Mouse (Mus musculus) gastrocnemius, adult 18-20 months (tissue): ENCODE data around the gene Map3k7. TPM values are rescaled to one million over a fixed set of nuclear protein-coding genes. Genes with fewer than 3 reads are reported as not detected.
A peak's percentile ranks its signal among the peaks of the same experiment; 100 is the strongest.
"Not testable (repeated sequence)": the region's sequence is repeated elsewhere in the genome, so short reads cannot be mapped to it uniquely, and the experiment has no call there.

Source experiments
- DNase-seq: peaks from one replicate; pipeline ENCODE4 v3.0.0; 2021; ENCODE audit warnings: low spot score
- total RNA-seq, 2 experiments: library from RNA; stranded (reverse); gene quantifications; 2 replicates each; pipeline ENCODE4 v1.2.3; 2021

Gene Map3k7
- total RNA-seq, 2 experiments from 2014 or later: 40.1 to 42.6 TPM

DNA sequence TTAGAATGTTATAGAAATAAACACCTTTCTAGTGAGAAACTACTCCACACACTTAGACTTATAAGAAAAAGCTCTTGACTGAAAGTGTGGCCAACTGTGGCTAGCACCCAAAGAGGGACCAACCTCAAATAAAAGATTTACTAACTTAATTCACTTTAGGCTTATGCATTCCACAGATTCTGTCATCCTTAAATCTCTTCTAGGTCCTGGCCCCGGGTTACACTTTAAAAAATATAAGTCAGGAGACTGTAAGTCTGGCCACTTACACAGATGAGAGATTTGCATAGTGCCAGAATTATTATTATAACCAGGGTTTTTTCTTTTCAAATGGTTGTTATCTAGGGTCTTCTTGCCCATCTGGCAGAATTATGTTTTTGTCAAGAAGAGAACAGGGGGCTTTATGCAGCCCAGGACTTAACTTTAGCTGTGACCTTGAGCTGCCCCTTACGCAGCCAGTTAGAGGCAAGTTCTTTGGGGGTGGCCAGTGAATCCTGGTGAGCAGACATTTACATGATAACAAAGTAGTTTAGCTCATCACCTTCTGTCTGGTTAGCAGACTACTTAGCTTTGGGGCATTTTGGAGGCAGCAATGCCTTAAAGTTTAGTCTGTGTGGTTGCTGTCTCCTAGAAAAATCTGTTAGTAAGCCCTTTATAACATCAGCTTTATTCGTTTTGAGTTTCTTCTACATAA is 11.5 kb downstream of the Map3k7 start:
- no peak for DNase-seq

DNA sequence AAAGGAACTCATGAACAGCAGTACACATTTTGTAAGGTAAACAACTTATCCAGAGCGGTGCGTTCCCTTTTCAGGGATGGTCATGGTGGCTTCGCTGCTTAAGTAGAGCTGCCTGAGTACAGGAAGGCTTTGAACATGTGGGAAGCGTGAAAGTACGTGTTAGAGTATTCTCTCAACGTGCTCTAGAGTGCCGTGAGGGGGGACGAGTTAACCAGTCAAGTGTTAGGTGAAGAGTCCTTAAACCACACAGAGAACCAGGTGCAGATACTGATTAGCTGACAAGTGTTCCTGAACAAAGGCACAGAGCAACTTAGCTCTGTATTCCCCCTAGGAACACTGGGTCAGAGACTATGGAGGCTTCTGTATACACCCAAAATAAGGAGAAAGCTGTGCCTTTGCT is 18.0 kb downstream of the Map3k7 start:
- DNase-seq: no peak

GRCm38 (mm10) chr4:31993386-31993785 is 29.5 kb downstream of the Map3k7 start:
- no peak for DNase-seq

GRCm38 (mm10) chr4:31993865-31994264 is 30.0 kb downstream of the Map3k7 start:
- no peak for DNase-seq

DNA sequence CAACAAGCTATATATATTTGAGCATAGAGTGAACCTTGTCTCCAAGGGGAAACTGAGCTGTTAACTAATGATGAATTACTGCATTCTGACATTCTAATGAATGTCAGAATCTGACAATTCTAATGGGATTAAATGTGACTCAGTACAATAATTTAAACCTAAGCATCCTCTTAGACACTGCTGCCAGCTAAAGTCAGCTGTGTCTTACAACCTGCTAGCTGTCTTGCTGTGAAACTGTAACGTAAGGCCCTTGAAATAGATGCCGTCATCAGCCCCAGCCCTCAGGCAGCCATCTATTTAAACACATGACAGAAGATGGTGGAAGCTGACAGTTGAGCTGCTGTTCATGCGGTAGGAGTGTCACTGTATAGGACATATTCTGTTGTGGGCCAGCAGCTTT is 37.6 kb downstream of the Map3k7 start:
- no peak for DNase-seq

- DNase-seq: no peak
Observed at GRCm38 (mm10) chr4:32004773-32005591, 41.1 kb downstream of the Map3k7 start.

DNA sequence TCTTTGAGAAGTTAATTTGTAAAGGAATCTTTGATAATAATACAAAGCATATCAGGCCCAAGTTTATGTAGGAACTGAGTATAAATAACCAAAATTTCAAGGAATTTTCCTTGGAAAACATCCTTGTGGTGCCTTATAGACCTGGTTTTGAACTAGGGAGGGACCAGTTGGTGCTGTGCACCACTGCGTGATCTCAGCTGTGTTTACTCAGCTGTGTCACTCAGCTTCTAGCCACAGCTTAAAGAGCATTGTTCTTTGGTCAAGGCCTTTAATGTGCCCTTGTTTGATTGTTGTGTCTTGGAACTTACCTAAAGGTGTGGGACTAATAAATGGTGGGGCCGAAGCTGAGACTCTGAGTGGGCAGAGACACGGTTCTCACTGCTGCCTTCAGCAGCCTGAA is 43.3 kb downstream of the Map3k7 start:
- no peak for DNase-seq

DNA sequence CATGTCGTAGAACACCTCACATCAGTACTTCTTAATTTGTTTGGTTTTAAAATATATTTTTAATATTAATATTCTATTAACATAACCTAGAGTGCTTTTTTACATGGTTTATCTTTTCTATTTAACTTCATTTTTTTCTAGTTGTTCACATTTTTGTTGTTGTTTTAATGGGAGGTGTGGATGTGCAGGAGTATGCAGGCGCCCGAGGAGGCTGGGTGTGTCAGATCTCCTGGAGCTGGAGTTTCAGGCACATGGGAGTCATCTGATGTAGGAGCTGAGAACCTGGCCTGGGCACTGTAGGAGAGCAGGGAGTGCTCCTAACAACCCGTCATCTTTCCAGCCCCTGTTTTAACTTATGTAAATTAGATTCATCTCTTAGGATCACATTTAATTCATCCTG is 44.2 kb downstream of the Map3k7 start:
- DNase-seq: no peak

DNA sequence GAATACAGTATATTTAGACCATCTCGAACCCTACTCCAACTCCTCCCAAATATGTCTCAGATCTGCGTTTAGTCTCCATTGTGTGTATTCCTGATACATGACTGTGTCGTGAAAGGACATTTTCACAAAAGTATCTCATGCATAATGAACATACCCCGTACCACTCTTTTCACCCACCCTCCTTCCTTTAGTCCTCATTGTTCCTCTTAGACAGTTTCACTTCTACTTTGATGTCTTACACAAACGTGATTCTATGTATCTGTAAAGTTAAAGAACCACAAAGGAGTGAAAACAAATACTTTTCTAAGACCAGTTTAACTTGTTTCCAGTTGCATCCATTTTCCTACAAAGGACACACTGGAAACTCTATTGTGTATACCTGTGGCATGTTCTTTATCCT is 46.9 kb downstream of the Map3k7 start:
- no peak for DNase-seq

DNA sequence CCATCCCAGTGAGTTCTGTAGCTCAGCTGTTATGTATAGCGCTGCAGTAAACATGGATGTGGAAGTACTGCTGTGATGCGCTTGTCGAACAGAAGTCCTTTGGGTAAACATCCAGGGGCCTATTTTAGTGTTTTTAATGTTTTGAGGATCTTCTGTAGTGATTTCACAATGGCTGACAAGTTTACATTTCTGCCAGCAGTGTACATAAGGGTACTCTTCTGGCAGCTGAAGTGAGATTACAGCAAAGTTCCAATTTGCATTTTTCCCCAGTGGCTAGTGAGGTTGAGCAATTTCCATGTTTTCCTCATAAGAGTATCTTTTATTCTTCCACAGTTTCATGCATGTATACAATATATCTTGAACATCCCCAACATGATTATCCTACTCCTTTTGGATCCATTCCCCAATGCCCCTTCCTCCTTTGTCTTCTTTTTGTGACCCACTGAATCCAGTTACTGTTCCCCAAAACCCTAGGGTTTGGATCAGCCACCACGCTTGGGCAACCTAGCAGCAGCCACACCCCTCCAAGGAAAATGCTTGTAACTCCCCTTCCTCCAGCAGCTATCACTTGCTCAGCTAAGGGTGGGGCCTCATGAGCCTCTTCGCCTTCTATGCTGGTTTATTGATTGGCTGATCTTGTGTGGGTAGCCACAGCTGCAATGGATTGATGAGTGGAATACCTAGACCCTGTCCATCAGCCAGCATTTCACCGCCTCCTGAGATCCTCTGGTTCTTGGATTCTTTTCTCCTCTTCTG is 47.5 kb downstream of the Map3k7 start:
- no peak for DNase-seq

DNA sequence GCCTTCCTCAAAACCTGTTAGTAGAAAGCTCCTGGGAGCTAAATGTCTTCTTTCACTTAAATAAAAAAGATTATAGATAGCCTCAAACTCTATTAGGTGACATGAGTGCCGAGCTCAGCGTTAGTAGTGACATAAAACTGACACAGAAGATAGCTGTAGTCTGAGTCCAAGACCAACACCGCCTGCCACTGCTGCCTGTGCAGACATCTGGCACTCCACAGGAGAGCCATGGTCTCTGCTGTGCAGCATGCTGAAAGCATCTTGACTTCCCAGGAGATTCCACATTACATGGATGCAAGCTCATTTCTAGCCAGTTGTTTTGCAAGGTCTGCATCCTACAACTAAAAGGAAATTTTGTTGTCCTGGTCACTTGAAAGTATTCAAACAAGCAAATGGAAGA is 57.2 kb downstream of the Map3k7 start:
- no peak for DNase-seq

DNA sequence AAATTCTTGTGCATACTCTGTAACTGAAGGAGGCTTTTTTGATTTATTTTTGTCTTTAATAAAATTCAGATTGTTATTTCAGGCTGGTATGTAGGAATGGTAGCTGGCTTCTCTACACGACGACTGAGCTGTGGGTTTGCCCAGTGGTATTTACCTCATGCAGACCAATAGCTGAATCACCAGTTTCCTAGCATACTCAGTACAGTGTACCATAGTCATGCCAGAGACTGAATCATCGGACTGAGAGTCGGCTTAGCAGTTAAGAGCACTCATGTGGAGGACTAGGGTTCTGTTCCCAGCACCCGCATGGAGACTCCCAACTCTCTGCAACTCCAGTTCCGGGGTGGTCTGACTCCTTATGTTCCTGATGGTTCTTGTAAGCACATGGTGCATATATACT is 58.4 kb downstream of the Map3k7 start:
- DNase-seq: no peak

DNA sequence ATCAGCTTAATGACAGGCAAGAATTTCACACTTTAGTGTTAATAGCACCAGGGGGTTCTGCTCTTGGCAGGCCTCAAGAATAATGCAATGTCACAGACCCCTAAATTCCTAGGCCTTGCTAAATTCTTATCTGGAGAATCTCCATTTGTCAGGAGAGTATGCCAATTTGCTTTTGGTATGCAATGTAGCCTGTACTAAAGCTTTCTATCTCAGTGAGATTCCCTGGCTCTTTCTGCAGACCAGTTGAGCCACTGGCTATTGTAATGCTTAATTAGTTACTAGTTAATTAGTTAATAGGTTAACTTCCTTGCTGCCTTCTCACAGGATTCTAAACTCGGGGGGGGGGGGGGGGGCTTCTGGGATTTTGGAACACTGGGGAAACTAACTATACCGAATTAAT is 60.3 kb downstream of the Map3k7 start:
- DNase-seq: not testable (repeated sequence)

GRCm38 (mm10) chr4:32025105-32025504 is 61.2 kb downstream of the Map3k7 start:
- no peak for DNase-seq

- no peak for DNase-seq
Observed at GRCm38 (mm10) chr4:32027094-32027493, 63.2 kb downstream of the Map3k7 start.

DNA sequence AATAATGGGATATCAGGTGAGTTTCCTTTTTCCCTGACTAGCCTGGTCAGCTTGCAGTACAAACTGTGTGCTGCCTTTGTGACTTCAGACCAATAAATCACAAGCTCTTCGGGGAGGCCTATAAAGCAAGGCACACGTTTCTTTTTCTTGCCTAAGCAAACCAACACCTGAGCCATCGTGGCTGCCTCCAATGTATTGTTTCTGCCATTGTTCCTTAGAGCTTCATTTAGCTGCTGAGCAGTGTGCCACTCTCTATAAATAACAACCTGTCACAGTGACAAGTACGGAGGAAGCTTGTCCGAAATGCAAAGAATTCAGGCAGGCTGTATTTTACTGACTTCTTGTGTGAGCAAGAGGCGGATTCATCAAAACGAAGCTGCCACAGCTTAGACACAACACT is 73.4 kb downstream of the Map3k7 start:
- no peak for DNase-seq

DNA sequence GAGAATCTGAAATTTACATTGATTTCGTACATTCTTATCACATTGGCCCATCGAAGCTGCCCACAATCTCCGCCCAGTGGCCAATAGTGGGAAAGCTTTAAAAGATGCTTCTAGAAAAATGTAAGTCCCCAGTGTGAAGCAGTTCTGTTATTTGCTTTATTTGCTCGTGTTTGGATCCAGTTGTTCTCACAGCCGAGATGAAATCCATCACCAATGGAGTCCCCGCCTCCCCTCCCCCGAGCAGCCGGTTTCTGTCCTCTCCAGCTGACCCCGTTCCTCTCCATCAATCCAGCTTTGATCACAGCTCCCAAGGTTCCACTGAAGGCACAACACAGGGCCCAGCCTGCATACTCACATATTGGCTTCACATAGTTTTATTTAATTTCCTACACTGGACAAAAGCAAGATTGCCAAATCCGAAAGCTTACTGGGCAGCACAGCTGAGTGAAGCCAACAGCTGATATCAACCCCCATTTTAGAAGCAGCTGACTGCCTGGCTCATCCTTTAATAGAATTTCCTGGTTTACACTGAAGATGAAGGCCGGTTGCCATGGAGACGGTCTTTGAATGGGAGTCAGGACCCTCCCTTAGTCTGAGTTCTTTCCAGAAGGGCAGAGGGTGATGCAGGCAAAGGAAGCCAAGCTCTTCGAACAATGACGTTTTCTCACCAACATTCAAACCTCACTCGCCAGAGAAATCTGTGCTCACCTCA is 78.0 kb downstream of the Map3k7 start:
- no peak for DNase-seq

GRCm38 (mm10) chr4:32045234-32045633 is 81.3 kb downstream of the Map3k7 start:
- DNase-seq: no peak

GRCm38 (mm10) chr4:32049824-32050223 is 85.9 kb downstream of the Map3k7 start:
- no peak for DNase-seq

GRCm38 (mm10) chr4:32053171-32053570 is 89.3 kb downstream of the Map3k7 start:
- no peak for DNase-seq

- peak; percentile 86 for DNase-seq
Observed at GRCm38 (mm10) chr4:32055151-32056052, 91.5 kb downstream of the Map3k7 start.
